Mouse (Mus musculus): ENCODE measurements around the gene Hdac2.

DNA sequence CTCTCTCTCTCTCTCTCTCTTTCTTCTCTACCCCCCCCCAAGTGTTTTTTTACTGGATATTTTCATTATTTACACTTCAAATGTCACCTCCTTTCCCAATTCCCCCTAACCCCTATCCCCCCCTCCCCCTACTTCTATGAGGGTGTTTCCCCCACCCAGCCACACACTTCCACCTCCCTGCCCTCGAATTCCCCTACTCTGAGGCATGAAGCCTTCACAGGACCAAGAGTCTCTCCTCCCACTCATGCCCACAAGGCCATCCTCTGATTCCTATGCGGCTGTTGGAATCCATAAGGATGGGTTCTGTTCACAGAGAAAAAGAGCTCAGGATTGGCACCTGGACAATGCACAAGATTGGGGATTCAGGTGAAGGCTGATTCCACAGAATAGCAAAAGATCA, 38.1 kb upstream of the Hdac2 start:
- TF ChIP-seq POLR2A (IDR thresholded peaks at IDR 0.05; ENCODE audit: borderline replicate concordance, low read depth, low read length) (no peak), CTCF (IDR thresholded peaks at IDR 0.05; ENCODE audit: low read depth, low read length) (no peak)
